Mouse (Mus musculus) ES-Bruce4 (cell line): ENCODE results near the gene Bora.

Experiments
- CTCF ChIP-seq: IDR thresholded peaks from one replicate; pipeline ENCODE4 v1.8.1; 2011; ENCODE audit warnings: low read depth, low read length
- EP300 ChIP-seq: IDR thresholded peaks from 2 replicates; pipeline ENCODE4 v1.6.1; 2011; ENCODE audit warnings: low read depth, low read length; ENCODE audit not compliant: insufficient read depth
- POLR2A ChIP-seq: IDR thresholded peaks from one replicate; pipeline ENCODE4 v1.8.1; 2011; ENCODE audit warnings: low read length; ENCODE audit not compliant: insufficient read depth

GRCm38 (mm10) chr14:99029987-99030386, 16.0 kb upstream of the Bora start:
- TF ChIP-seq EP300 (no peak), CTCF (no peak), POLR2A (no peak)
